Mouse (Mus musculus): Measurements from ENCODE around the gene Clip4.

GRCm38 (mm10) chr17:71720434-71720833 lies 47.8 kb upstream of the Clip4 start:
- TF ChIP-seq CTCF (IDR thresholded peaks at IDR 0.05; ENCODE audit: extremely low read depth, insufficient read length, insufficient replicate concordance, low read depth, low read length) = no peak
- no peak for TF ChIP-seq POLR2A (IDR thresholded peaks at IDR 0.05; ENCODE audit: low read depth, low read length)
